Mouse (Mus musculus) intestine, postnatal 0 days (tissue): ENCODE measurements around the gene Rpn2. TPM values are rescaled to one million over a fixed set of nuclear protein-coding genes. Genes with fewer than 3 reads are reported as not detected.

Experiments used
- ATAC-seq: fragments of 200-750 bp; cut with Nextera tagmentation; 2 replicates; pipeline ENCODE4 v1.8.0; 2017; ENCODE audit warnings: mild to moderate bottlenecking, moderate TSS enrichment, moderate library complexity
- H3K27ac ChIP-seq: fragments of 300-500 bp; sonication (generic); 2 replicates; pipeline ENCODE4 v1.5.1; 2014; ENCODE audit warnings: mild to moderate bottlenecking, low read depth, low read length, moderate library complexity
- H3K27me3 ChIP-seq: fragments of 300-500 bp; sonication (generic); replicated peaks from 2 replicates; pipeline ENCODE4 v1.6.1; 2014; ENCODE audit warnings: low read length, mixed read lengths; ENCODE audit not compliant: control insufficient read depth, insufficient read depth
- H3K36me3 ChIP-seq: fragments of 300-500 bp; sonication (generic); 2 replicates; pipeline ENCODE4 v1.6.1; 2014; ENCODE audit warnings: mild to moderate bottlenecking, moderate library complexity; ENCODE audit not compliant: control insufficient read depth, insufficient read depth
- H3K4me1 ChIP-seq: fragments of 300-500 bp; sonication (generic); replicated peaks from 2 replicates; pipeline ENCODE4 v1.6.1; 2014; ENCODE audit warnings: antibody characterized with exemption, low read length, mixed read lengths; ENCODE audit not compliant: control insufficient read depth, insufficient read depth
- H3K4me2 ChIP-seq: fragments of 300-500 bp; sonication (generic); replicated peaks from 2 replicates; pipeline ENCODE4 v1.6.1; 2014; ENCODE audit warnings: low read depth, mild to moderate bottlenecking, moderate library complexity
- H3K4me3 ChIP-seq: fragments of 300-500 bp; sonication (generic); 2 replicates; pipeline ENCODE4 v1.5.1; 2014; ENCODE audit warnings: low read depth, low read length
- H3K9ac ChIP-seq: fragments of 300-500 bp; sonication (generic); 2 replicates; pipeline ENCODE4 v1.6.1; 2014; ENCODE audit warnings: mild to moderate bottlenecking, low read depth, low read length
- H3K9me3 ChIP-seq: fragments of 300-500 bp; sonication (generic); 2 replicates; pipeline ENCODE4 v1.6.1; 2016; ENCODE audit warnings: mixed run types; ENCODE audit not compliant: control insufficient read depth
- CTCF ChIP-seq: sonication (generic); IDR thresholded peaks from 2 replicates; pipeline ENCODE4 v1.5.1; 2016; ENCODE audit warnings: low read depth, mild to moderate bottlenecking, control low read depth, antibody characterized with exemption, moderate library complexity
- WGBS: fragments of 180-500 bp; shearing (Covaris S2); extraction: QIAGEN DNeasy Blood & Tissue Kit; methylation state at CpG from one replicate; pipeline ENCODE4 v1.1.7; 2014; 5-methylcytosine and 5-hydroxymethylcytosine counted together
- polyA plus RNA-seq: library from polyadenylated mRNA; unstranded; fragments of >200 nt; fragmentation: Nextera tagmentation; extraction: Ambion mirVana; gene quantifications from 2 replicates; pipeline ENCODE4 v1.2.1, GENCODE M21; 2015

Gene Rpn2
- polyA plus RNA-seq, 1 experiment from 2014 or later = 153 TPM

- TF ChIP-seq CTCF = peak; percentile 84
- Histone ChIP-seq H3K4me3 (no peak overlapping the region), H3K9me3 (no peaks in the 10 kb centered on the region), H3K27ac (no peak overlapping the region), H3K27me3 (no peaks in the 10 kb centered on the region), H3K36me3 (peaks cover 79% of the 10 kb centered on the region), H3K4me2 (no peak overlapping the region), H3K4me1 (no peaks in the 10 kb centered on the region), H3K9ac (no peak overlapping the region)
- WGBS = 18% methylated on average over 3 of the region's 3 CpGs
- no peak for ATAC-seq
Observed at GRCm38 (mm10) chr2:157287542-157287941, 8.7 kb downstream of the Rpn2 start.

- Histone ChIP-seq H3K4me3 (no peak overlapping the region), H3K4me1 (no peaks in the 10 kb centered on the region), H3K27ac (no peak overlapping the region), H3K9me3 (no peaks in the 10 kb centered on the region), H3K36me3 (peaks cover 78% of the 10 kb centered on the region), H3K9ac (no peak overlapping the region), H3K4me2 (no peak overlapping the region), H3K27me3 (no peaks in the 10 kb centered on the region)
- no peak for ATAC-seq
- 91% methylated on average over 5 of the region's 5 CpGs for WGBS
- no peak for TF ChIP-seq CTCF
Observed at GRCm38 (mm10) chr2:157288996-157289395, 10.2 kb downstream of the Rpn2 start.

GRCm38 (mm10) chr2:157292093-157292492, 13.3 kb downstream of the Rpn2 start:
- peak; percentile 85 for TF ChIP-seq CTCF
- peaks cover 84% of the 10 kb centered on the region for H3K36me3 ChIP-seq
- no peak for ATAC-seq
- H3K4me3 ChIP-seq = no peak overlapping the region
- no peak overlapping the region for H3K4me2 ChIP-seq
- no peak overlapping the region for H3K27ac ChIP-seq
- no peaks in the 10 kb centered on the region for H3K9me3 ChIP-seq
- no peak overlapping the region for H3K9ac ChIP-seq
- H3K27me3 ChIP-seq = no peaks in the 10 kb centered on the region
- no peaks in the 10 kb centered on the region for H3K4me1 ChIP-seq
- 14% methylated on average over 2 of the region's 2 CpGs for WGBS

GRCm38 (mm10) chr2:157296105-157296689, 17.4 kb downstream of the Rpn2 start:
- WGBS = 82% methylated on average over 7 of the region's 7 CpGs
- ATAC-seq = no peak
- H3K36me3 ChIP-seq = peaks cover 84% of the 10 kb centered on the region

GRCm38 (mm10) chr2:157300051-157300450, 21.2 kb downstream of the Rpn2 start:
- ATAC-seq = no peak
- no peak overlapping the region for H3K4me2 ChIP-seq
- no peak overlapping the region for H3K27ac ChIP-seq
- H3K4me3 ChIP-seq = no peak overlapping the region
- 91% methylated on average over 6 of the region's 6 CpGs for WGBS
- H3K36me3 ChIP-seq = peaks cover 79% of the 10 kb centered on the region
- no peaks in the 10 kb centered on the region for H3K27me3 ChIP-seq
- no peaks in the 10 kb centered on the region for H3K9me3 ChIP-seq
- H3K4me1 ChIP-seq = no peaks in the 10 kb centered on the region
- no peak for TF ChIP-seq CTCF
- no peak overlapping the region for H3K9ac ChIP-seq

More at GRCm38 (mm10) chr2:157296105-157296689, 17.4 kb downstream of the Rpn2 start:
- no peak overlapping the region for H3K27ac ChIP-seq
- no peak for TF ChIP-seq CTCF
- H3K4me1 ChIP-seq = no peaks in the 10 kb centered on the region
- no peaks in the 10 kb centered on the region for H3K9me3 ChIP-seq
- no peak overlapping the region for H3K4me2 ChIP-seq
- no peak overlapping the region for H3K4me3 ChIP-seq
- H3K9ac ChIP-seq = no peak overlapping the region
- H3K27me3 ChIP-seq = no peaks in the 10 kb centered on the region

- no peak overlapping the region for H3K4me2 ChIP-seq
- no peaks in the 10 kb centered on the region for H3K27me3 ChIP-seq
- no peak for TF ChIP-seq CTCF
- 83% methylated on average over 9 of the region's 9 CpGs for WGBS
- no peaks in the 10 kb centered on the region for H3K4me1 ChIP-seq
- H3K9me3 ChIP-seq = no peaks in the 10 kb centered on the region
- ATAC-seq = no peak
- peaks cover 51% of the 10 kb centered on the region for H3K36me3 ChIP-seq
- no peak overlapping the region for H3K27ac ChIP-seq
- no peak overlapping the region for H3K4me3 ChIP-seq
- H3K9ac ChIP-seq = no peak overlapping the region
Observed at GRCm38 (mm10) chr2:157303096-157303495, 24.3 kb downstream of the Rpn2 start.
